Mouse (Mus musculus): ENCODE measurements at regions not wholly inside any gene's neighbourhood (a gene's known extent, or its start where the extent isn't known, plus 50 kb on each side); places are given as distances from the start of the nearest gene placed in this dataset.

- ATAC-seq (ENCODE audit: low FRiP score, low read depth) = no peak
- H3K4me1 ChIP-seq = no peaks in the 10 kb centered on the region
- 72% methylated on average over 3 of the region's 3 CpGs for WGBS
- H3K9me3 ChIP-seq = no peaks in the 10 kb centered on the region
- H3K4me2 ChIP-seq (replicated peaks) = no peak overlapping the region
- H3K36me3 ChIP-seq = no peaks in the 10 kb centered on the region
- H3K9ac ChIP-seq = no peak overlapping the region
- H3K4me3 ChIP-seq = no peak overlapping the region
- H3K27me3 ChIP-seq = no peaks in the 10 kb centered on the region
- no peak overlapping the region for H3K27ac ChIP-seq
Observed at GRCm38 (mm10) chr8:33123061-33123587, 305.4 kb upstream of the 5930422O12Rik start.

GRCm38 (mm10) chr8:33126981-33127380 is 301.5 kb upstream of the 5930422O12Rik start:
- no peak overlapping the region for H3K4me2 ChIP-seq (replicated peaks)
- H3K27me3 ChIP-seq = no peaks in the 10 kb centered on the region
- H3K27ac ChIP-seq = no peak overlapping the region
- ATAC-seq (ENCODE audit: low FRiP score, low read depth) = no peak
- no peaks in the 10 kb centered on the region for H3K9me3 ChIP-seq
- no peaks in the 10 kb centered on the region for H3K4me1 ChIP-seq
- 88% methylated on average over 2 of the region's 2 CpGs for WGBS
- H3K4me3 ChIP-seq = no peak overlapping the region
- H3K9ac ChIP-seq = no peak overlapping the region
- no peaks in the 10 kb centered on the region for H3K36me3 ChIP-seq

DNA sequence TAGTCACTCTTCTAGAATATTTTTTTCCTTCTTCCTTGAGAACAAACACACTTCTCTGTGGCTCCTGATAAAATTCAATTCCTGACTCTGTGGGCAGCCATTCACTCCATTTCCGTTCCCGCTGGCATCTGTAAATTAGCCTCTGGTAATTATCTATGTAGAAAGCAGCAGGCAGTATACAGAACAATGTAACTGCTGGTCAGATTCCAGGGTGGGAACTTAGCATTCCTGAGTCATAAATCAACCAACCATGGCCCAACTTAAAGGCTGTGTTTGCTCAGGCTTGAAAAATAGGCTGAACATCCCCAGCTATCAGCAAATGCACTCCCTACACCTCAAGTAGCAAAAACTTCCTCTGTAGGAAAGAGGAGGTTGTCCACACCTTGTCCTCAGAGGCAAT is 289.6 kb upstream of the 5930422O12Rik start:
- WGBS = 7% methylated on average over 2 of the region's 2 CpGs
- no peaks in the 10 kb centered on the region for H3K9me3 ChIP-seq
- no peak for ATAC-seq (ENCODE audit: low FRiP score, low read depth)
- no peaks in the 10 kb centered on the region for H3K4me1 ChIP-seq
- no peak overlapping the region for H3K9ac ChIP-seq
- H3K4me2 ChIP-seq (replicated peaks) = no peak overlapping the region
- H3K4me3 ChIP-seq = no peak overlapping the region
- H3K27me3 ChIP-seq = no peaks in the 10 kb centered on the region
- no peaks in the 10 kb centered on the region for H3K36me3 ChIP-seq
- no peak overlapping the region for H3K27ac ChIP-seq

DNA sequence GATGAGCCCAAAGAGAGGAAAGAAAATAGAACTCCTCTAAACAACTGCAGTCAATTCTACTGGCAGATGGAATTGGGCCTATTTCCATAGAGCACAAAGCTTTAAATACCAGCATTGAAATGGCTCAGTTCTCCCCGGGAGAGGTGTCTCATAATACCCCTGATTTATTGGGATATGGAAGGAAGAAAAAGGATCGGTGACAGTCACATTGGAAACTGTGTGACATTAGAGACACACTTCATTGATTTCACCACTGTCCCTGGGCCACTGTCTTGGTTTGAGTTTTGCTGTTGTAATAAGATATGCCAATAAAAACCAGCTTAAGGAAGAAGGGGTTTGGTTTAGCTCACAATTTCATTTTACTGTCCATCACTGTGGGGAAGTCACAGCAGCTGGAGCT is 288.7 kb upstream of the 5930422O12Rik start:
- no peaks in the 10 kb centered on the region for H3K9me3 ChIP-seq
- H3K4me1 ChIP-seq = no peaks in the 10 kb centered on the region
- 55% methylated on average over 2 of the region's 2 CpGs for WGBS
- ATAC-seq (ENCODE audit: low FRiP score, low read depth) = no peak
- H3K4me2 ChIP-seq (replicated peaks) = no peak overlapping the region
- no peaks in the 10 kb centered on the region for H3K27me3 ChIP-seq
- H3K9ac ChIP-seq = no peak overlapping the region
- H3K4me3 ChIP-seq = no peak overlapping the region
- H3K27ac ChIP-seq = no peak overlapping the region
- H3K36me3 ChIP-seq = no peaks in the 10 kb centered on the region

DNA sequence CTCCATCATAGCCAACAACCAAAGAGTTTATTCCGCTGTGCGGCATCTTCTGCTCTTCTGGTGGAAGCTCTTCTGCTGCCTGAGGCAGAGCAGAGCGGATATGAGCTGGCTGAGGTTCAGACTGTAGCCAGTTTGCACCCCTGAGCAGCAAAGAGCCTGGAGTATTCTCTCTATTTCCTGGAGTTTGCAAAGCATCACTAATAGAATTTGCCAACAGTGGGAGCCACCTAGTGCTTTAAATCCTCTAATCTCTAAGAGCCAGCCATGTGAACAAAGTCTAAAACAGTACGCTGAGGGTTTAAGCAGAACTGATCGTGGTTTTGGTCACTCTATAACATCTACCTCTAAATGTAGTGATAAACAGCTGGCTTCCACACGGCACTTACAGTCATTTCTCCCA is 250.9 kb upstream of the 5930422O12Rik start:
- Histone ChIP-seq H3K4me2 (replicated peaks) (no peak overlapping the region), H3K36me3 (no peaks in the 10 kb centered on the region), H3K9me3 (no peaks in the 10 kb centered on the region; the same call in 1 of the 2 replicates), H3K27me3 (no peaks in the 10 kb centered on the region), H3K27ac (no peak overlapping the region), H3K4me1 (no peaks in the 10 kb centered on the region), H3K4me3 (no peak overlapping the region), H3K9ac (no peak overlapping the region)
- WGBS = 84% methylated on average over 6 of the region's 6 CpGs
- no peak for ATAC-seq (ENCODE audit: low FRiP score, low read depth)

DNA sequence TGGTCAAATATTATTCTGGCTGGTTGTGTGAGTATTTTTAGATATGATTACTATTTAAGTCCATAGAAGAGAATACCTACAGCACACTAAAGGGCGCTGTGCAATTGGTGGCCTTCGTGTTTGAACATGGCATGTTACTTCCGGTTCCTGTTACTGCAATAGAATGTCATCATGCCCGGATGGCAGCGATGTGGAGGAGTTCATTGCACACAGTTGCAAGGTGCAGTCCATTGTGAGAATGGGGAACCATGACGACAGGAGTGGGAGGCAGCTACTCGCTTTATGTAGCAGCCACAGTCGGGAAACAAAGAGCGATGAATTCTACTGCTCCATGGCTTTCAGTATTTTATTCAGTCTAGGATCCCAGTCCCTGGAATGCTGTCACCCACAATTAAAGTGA is 245.5 kb upstream of the 5930422O12Rik start:
- 82% methylated on average over 9 of the region's 9 CpGs for WGBS

More for the DNA sequence above, 245.5 kb upstream of the 5930422O12Rik start:
- Histone ChIP-seq H3K4me2 (replicated peaks) (no peak overlapping the region), H3K27me3 (no peaks in the 10 kb centered on the region), H3K4me3 (no peak overlapping the region), H3K9me3 (no peaks in the 10 kb centered on the region; the same call in 1 of the 2 replicates), H3K36me3 (no peaks in the 10 kb centered on the region), H3K27ac (no peak overlapping the region), H3K9ac (no peak overlapping the region), H3K4me1 (no peaks in the 10 kb centered on the region)
- ATAC-seq (ENCODE audit: low FRiP score, low read depth) = no peak

Measured in limb, embryonic 13.5 days (tissue).